Mouse (Mus musculus) myocyte (in vitro differentiated cells): ENCODE measurements around the gene Lyzl4.

Source experiments
- CEBPB ChIP-seq: IDR thresholded peaks from 2 replicates; pipeline ENCODE4 v1.6.1; 2011; ENCODE audit warnings: mild to moderate bottlenecking, moderate library complexity; ENCODE audit not compliant: poor library complexity, insufficient read depth, severe bottlenecking
- E2F4 ChIP-seq: IDR thresholded peaks from one replicate; pipeline ENCODE4 v1.6.1; 2011; ENCODE audit warnings: mild to moderate bottlenecking, control low read depth, moderate library complexity; ENCODE audit not compliant: insufficient read depth
- MAX ChIP-seq: IDR thresholded peaks from one replicate; pipeline ENCODE4 v1.6.1; 2011; ENCODE audit warnings: low read depth, mild to moderate bottlenecking, control low read depth
- MYOD1 ChIP-seq, 3 experiments: IDR thresholded peaks; one replicate each; pipeline ENCODE4 v1.6.1; 2011; ENCODE audit warnings: control low read depth in 2 of 3, low read depth in 2 of 3, mild to moderate bottlenecking in 2 of 3, moderate library complexity in 1 of 3; ENCODE audit not compliant: insufficient read length in 2 of 3, control insufficient read depth in 1 of 3
- MYOG ChIP-seq, 3 experiments: IDR thresholded peaks; one replicate each; pipeline ENCODE4 v1.6.1; 2011; ENCODE audit warnings: control low read depth in 2 of 3, low read depth in 2 of 3, mild to moderate bottlenecking in 2 of 3; ENCODE audit not compliant: insufficient read length in 2 of 3, control insufficient read depth in 1 of 3, insufficient read depth in 1 of 3
- POLR2A ChIP-seq: IDR thresholded peaks from one replicate; pipeline ENCODE4 v1.6.1; 2011; ENCODE audit warnings: low read depth, mild to moderate bottlenecking, control low read depth, moderate library complexity; ENCODE audit not compliant: insufficient read length
- POLR2AphosphoS2 ChIP-seq: IDR thresholded peaks from one replicate; pipeline ENCODE4 v1.6.1; 2011; ENCODE audit warnings: low read depth, control low read depth; ENCODE audit not compliant: insufficient read length
- SRF ChIP-seq: IDR thresholded peaks from one replicate; pipeline ENCODE4 v1.6.1; 2011; ENCODE audit warnings: low read depth; ENCODE audit not compliant: control insufficient read depth, insufficient read length
- TCF12 ChIP-seq: IDR thresholded peaks from one replicate; pipeline ENCODE4 v1.6.1; 2011; ENCODE audit warnings: mild to moderate bottlenecking, control low read depth; ENCODE audit not compliant: poor library complexity, insufficient read depth, severe bottlenecking
- USF1 ChIP-seq: IDR thresholded peaks from one replicate; pipeline ENCODE4 v1.6.1; 2011; ENCODE audit warnings: low read depth, mild to moderate bottlenecking, control low read depth, moderate library complexity

GRCm38 (mm10) chr9:121647026-121647425 is 5.1 kb upstream of the Lyzl4 start:
- TF ChIP-seq POLR2A = no peak
- TF ChIP-seq MAX = no peak
- no peak for TF ChIP-seq USF1
- TF ChIP-seq CEBPB = no peak
- TF ChIP-seq MYOG (IDR thresholded peaks at IDR 0.05; ENCODE audit: control insufficient read depth in 1 of 3, insufficient read depth in 1 of 3, insufficient read length in 2 of 3, low read depth in 2 of 3) = no peak
- TF ChIP-seq TCF12 = no peak
- no peak for TF ChIP-seq POLR2AphosphoS2
- no peak for TF ChIP-seq E2F4
- no peak for TF ChIP-seq MYOD1 (IDR thresholded peaks at IDR 0.05; ENCODE audit: control insufficient read depth in 1 of 3, insufficient read length in 2 of 3, low read depth in 2 of 3)
- no peak for TF ChIP-seq SRF
